Mouse (Mus musculus): Measurements from ENCODE around the gene Bub3.

The Bub3 gene

GRCm38 (mm10) chr7:131556116-131556515 is 3.9 kb upstream of the Bub3 start:
- no peak for DNase-seq (ENCODE audit: low spot score in 2 of 2)

DNA sequence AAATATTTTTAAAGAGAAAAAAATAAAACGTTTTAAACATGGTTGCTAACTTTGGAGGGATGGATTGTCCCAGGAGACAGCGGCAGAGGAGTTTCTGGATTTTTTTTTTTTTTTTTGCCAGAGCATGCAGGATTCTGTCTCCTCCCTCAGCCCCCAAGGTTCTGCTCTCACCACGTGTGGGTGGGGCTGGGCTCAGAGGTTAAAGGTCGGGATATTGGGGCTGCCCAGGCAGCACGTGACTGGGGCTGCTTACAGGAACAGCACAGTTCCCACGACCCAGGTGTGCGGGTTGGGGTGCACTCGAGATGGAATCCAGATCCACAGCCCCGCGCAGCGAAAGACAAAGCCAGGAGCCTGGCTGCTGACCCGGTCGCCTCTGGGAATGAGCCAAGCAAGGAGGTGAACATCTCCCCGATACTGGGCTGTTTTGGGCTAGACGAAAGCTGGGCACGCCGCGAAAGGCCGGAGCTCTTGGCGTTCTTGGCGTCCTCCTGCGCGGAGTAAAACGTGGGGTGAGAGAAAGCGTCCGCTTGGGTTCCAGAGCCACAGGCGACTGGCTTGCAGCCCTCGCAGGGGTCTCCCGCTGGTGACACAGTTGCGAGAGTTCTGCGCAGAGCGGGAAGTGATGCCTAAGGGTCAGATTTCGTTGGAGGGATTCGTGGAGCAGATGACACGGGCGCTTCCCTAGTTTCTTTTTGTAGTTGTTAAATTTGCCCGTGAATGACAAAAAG is 3.3 kb upstream of the Bub3 start:
- no peak for DNase-seq (ENCODE audit: low spot score in 2 of 2)

DNA sequence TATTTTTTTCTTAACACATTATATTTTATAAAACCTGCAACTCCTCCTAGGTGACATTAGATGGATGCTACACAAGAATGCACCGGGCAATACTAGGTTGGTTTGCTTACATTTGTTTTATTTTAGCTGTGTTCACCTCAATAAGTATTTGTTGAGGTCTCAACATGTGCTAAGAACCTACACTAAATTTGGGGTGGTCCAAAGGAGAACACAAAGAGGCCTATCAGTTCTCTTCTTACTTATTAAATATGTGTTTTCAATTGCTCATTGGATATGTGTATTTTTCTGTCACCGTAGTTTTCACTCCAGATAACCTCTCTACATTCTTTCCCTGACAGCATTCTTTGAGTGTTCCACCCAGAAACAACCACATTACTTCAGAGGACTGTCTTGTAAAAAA is 2.3 kb upstream of the Bub3 start:
- DNase-seq (ENCODE audit: low spot score in 2 of 2), result no peak

DNA sequence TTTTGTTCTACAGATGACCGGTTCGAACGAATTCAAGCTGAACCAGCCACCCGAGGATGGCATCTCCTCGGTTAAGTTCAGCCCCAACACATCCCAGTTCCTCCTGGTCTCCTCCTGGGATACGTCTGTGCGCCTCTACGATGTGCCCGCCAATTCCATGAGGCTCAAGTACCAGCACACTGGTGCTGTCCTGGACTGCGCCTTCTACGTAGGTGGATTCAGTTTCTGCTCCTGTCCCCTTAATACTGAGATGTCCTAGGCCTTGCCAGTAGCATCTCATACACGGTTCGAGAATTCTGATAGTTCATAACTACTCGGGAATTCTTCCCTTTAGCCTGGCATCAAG is 648 bp downstream of the Bub3 start:
- no peak for DNase-seq (ENCODE audit: low spot score in 2 of 2)

DNA sequence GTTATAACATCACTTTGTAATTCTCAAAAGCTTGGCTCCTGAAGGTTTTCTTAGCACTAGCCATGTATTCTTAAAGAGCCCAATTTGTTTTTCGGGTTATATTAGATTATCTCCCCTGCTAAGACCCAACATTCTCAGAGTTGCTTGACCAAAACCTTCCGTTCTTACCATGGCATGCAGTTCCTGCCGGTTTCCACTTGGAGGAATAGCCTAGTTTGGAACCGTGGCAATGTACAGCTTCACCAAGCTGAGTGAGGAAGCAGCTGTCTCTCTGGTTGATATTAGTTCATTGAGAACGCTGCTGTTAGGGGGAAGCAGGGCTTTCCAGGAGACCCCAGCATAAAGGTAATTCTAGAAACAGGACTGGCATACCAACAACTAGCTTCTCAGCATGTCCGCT is 15.2 kb downstream of the Bub3 start:
- no peak for DNase-seq (ENCODE audit: low spot score in 2 of 2)

DNA sequence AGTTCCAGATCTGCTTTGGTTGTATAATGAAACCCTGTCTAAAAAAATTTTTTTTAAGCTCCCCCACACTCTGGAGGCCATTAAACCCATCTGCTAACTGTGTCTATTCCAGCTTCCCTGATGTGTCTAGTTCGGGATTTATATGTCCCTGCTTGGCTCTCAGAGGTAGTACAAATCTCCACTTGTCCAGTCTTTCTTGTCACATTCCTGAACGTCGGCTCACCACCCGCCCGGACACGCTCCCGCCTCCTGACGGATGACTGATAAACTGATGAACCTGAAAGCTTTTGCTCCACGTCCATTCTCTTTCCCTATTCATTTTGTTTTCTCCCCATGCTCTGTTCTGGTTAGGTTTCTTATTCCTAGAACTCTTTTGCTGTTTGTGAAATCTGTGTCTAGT is 22.2 kb downstream of the Bub3 start:
- no peak for DNase-seq (ENCODE audit: low spot score in 2 of 2)

DNA sequence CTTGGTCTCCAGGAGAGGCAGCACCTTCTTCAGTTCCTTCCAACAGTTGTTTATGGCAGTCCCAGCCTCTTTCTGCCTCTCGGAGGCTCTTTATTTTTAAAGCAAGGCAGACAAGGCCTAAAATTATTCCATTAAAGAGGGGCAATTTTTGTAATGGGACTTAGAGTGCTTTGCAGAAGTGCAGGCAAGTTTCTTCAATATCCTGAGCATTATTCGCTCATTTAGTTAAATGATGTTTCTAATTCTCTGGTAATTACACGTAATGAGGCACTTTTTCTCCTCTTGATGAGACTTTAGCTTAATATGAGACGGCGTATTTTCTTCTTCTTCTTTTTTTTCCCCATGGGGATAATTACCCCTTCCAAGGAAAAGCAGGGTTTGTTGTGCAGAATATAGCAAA is 25.5 kb downstream of the Bub3 start:
- no peak for DNase-seq (ENCODE audit: low spot score in 2 of 2)

DNA sequence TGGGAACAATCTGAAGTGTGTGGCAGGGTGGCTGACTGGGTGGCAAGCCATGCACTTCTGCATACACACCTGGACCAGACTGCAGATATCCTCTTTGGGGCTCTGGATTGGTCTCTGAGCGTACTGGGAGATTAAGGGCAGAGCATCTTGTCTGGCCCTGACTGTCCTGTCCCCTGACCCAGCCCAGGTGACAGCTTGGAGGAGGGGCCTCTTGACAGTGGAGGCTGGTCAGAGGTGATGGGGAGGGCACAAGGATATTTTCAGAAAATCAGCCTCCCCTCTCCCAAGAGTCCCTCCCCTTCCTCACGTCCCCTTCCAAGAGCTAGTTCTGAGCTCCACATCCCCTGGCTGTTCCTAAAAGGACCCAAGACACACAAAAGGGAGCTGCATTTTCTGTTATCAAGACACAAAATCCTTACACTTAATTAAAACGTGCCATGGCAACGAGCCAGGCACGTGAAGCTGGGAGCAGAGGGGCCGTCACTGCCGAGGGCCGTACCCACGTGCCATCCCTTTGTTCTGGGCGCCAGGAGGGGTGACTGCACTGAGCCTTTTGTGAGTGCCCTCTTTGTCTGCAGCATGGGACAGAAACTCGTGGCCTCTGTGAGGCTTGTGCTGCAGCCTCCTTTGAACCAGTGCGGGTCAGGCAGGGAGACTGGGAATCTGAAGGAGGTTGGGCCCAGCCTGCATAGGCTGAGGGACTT is 37.9 kb downstream of the Bub3 start:
- DNase-seq (ENCODE audit: low spot score in 2 of 2), result no peak

DNA sequence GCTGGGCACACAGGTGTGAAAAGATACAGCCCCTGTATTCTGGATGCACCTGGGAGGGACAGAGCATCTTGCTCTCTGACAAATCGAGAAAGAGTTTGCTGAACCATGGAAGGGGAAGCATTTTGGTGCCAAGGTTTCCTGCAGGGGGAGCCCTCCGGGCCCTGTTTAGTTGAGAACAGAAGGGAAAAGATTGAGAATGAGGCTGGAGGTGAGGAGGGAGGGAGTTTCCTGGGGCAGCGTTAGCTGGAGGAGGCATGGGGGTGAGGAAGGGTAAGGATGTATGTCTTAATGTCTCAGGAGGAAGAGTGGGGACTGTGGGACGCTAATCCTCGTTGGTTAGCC is 38.4 kb downstream of the Bub3 start:
- peak in 1 of 2 experiments; percentile 23 for DNase-seq (ENCODE audit: low spot score in 2 of 2)

- DNase-seq (ENCODE audit: low spot score in 2 of 2), result no peak
Observed at GRCm38 (mm10) chr7:131602106-131602505, 42.1 kb downstream of the Bub3 start.

DNA sequence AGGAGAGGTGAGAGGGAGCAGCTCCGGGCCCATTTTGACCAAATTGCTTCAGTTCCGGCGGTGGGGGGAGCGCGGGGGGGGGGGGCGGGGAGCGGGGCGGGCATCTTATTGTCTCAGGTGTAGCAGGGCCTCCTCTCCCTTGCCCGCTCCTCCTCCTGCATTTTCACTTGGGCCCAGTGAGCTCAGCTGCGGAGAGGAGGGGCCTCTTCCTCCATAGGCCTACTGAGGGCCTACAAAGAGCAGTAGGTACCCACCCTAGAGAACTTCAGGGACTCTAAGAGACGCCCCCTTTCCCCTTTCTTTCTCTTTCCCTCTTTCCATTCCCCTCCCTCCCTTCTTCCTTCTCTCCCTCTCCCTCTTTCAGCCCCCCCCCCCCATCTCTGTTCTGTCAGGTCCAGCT is 43.2 kb downstream of the Bub3 start:
- DNase-seq (ENCODE audit: low spot score in 2 of 2), result no peak

DNA sequence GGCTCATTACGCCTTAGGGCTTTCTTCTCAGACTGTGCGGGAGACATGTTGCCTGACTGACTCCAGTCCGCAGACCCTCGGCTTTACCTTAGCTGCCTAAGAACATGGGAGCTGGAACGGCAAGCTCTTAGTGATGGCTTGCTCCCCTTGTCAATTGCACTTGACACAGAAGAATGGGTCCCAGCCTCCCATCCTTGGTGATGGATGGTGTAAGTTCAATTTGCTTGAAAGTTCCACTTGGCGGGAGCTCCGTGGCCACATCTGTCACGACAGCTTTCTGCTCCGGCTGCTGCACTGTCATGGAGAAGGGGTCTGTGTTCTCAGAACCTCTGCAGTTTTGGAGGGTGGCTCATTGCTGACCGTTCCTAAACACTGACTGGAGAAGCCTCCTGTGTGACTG is 44.9 kb downstream of the Bub3 start:
- DNase-seq (ENCODE audit: low spot score in 2 of 2), result no peak

DNA sequence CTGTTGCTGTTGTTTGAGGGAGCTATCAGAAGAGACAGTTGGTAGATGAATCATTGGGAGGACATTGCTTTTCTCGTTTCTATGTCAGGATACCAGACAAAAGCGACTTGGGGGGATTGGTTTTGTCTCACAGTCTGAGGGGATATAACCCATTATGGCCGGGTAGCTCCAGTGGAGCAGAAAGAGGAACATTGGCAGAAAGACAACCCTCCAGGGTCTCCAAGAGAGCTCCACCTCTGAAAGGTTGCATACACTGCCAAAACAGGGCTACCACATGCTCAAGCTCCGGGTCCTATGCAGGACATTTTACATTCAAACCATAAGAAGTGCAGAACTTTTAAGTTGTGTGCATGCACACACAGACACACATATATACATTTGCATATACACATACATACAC is 45.5 kb downstream of the Bub3 start:
- DNase-seq (ENCODE audit: low spot score in 2 of 2), result no peak

DNA sequence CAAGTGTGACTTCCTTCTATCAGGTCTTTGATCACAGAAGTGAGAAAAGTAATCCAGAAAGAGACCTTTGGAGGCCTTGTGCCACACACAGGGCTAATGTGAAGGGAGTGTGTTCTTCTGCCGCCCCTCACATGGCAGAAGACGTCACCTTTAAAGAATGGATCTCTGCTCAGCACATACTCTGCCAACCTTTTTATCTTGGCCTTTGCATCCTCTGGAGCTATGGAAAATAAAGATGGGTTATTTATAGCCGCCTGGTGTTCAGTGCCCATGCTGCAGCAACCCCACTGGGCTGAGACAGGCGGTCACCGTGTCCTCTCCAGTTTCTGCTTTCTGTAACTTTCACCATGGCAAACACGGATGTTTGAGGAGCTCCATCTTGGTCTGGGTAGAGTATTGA is 48.0 kb downstream of the Bub3 start:
- DNase-seq (ENCODE audit: low spot score in 2 of 2), result no peak

- no peak for DNase-seq (ENCODE audit: low spot score in 2 of 2)
Observed at GRCm38 (mm10) chr7:131609677-131610076, 49.7 kb downstream of the Bub3 start.
